Mouse (Mus musculus): ENCODE data around the gene Acox2.

- no peak for TF ChIP-seq GATA1 (IDR thresholded peaks at IDR 0.05; ENCODE audit: low read length)
- TF ChIP-seq TAL1 (IDR thresholded peaks at IDR 0.05; ENCODE audit: low read length), result no peak
Measured at GRCm38 (mm10) chr14:8201715-8202114, 57.4 kb downstream of the Acox2 start.
